Mouse (Mus musculus) gonadal fat pad, adult 2 months (tissue): ENCODE results near the gene Nfxl1. TPM values are rescaled to one million over a fixed set of nuclear protein-coding genes. Genes with fewer than 3 reads are reported as not detected.
"Not testable (repeated sequence)": the region's sequence is repeated elsewhere in the genome, so short reads cannot be mapped to it uniquely, and the experiment has no call there.

ENCODE experiments used
- DNase-seq: peaks from one replicate; pipeline ENCODE4 v3.0.0-alpha.2; 2012; ENCODE audit warnings: low read depth
- polyA plus RNA-seq: library from polyadenylated mRNA; depleted of rRNA; stranded (reverse); fragments of >200 nt; gene quantifications from 2 replicates; pipeline ENCODE4 v1.2.3, GENCODE M21; 2012; rRNA removed

Nfxl1 gene
- polyA plus RNA-seq = 7.6 and 8.3 TPM in 2 replicates

DNA sequence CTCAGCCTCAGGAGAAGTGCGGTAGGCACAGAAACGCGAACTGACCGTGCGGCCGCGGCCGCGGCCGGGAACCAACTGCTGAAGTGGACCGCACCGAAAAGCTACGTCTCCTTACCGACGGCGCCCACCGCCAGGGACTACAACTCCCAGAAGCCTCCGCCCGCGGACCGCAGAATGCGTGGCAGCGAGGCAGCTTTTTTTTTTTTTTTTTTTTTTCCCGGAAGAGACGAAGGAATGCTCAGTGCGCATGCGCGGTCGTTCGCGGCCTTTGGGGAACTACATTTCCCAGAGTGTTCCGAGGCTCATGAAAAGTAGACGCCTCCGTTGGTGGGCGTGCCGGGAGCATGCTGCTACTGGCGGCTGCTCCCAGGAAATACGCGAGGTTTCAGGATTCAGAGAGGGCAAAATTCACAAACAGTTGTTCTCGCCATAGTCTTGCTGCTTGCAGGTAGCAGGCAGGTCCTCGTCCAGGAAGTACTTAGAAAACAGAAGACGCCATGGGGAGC lies at the start of gene Nfxl1:
Nfxl1 (minus strand) TSS at position 141 of the 506 bp plus-strand sequence.
- DNase-seq = peak; percentile 88

DNA sequence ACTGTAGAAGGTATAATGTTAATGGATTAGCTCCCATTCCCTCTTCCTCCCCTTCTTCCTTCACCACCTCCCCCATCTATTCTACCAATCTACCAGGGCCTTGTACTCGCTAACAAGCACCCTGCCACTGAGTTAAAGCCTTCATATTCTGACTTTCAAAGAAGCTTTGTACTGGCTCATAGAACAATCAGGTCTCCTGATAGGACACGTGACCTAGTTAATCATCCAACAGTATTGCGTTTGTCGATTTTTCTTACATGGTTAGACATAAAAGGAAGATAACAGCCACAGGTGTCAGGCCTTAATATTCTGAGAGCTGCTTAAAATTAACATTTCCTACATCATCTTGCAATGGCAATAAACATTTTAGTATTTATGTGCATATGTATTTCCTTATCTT lies 43.7 kb upstream of the Nfxl1 start:
- no peak for DNase-seq

DNA sequence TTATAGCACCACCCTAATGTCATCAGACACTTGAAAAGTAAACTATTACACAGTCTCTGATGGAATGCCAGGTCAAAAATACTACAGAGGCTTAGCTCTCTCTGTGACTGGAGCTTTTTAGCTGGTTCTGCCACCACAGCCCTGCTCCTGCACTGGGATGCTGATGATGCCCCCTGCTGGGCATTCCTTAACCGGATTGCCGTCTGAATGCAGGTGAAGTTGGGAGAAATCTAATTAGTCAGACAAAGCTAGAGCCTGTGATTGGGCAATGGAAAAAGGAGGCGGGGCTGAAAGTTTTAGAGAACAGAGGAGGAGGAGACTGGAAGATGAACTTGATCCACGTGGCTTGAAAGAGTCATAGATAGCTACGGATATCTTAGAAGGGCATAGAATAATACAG lies 41.5 kb upstream of the Nfxl1 start:
- DNase-seq = no peak

DNA sequence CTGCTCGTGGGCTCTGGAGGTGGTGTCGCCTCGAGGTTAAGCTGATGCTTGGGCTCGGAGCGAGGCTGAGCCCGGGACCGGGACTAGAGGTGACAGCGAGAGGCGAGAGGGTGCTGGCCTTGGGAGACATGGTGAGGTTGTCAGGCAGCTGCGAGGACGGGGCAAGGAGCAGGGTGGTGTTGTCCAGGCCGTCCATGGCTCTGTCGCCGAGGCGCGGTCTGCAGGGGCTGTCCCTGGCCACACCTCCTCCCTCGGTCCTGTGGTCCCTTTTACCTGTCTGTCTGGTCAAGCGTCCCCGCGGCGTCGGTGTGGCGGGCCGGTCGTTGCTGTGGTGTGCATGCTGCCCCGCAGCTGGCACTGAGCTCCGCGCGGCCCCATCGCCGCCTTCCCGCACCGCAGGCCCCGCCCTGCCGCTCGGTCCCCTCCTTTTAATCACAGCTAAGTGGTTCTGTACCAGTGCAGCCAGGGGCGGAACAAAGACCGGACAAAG lies 27.8 kb upstream of the Nfxl1 start, which contains the start of gene Gm5868:
Gm5868 (minus strand) TSS at position 360 of the 490 bp plus-strand sequence.
- DNase-seq = no peak

DNA sequence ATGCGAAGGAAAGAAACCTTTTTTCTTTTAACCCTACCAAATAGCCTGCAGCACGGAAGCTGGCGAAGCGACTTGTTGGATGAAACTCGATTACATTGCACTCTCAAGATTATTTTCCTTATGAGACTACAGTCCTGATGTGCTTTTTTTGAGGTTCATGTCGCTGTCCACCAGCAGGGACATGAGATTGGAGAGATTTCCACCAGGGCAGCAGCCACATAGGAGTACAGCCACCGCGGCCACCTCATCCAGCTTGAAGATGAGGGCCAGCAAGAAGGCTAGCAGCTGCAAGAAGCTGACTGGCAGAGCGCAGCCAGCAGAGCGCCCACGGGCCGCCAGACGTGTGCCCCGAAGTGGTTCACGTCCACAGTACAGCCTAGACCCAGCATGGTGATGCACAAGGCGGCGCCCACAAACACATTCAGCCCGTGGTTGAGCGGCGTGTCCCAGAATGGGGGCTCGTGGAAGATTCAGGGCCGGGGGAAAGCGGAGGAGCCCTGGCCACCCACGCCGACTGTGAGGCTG lies 27.2 kb upstream of the Nfxl1 start:
- DNase-seq = not testable (repeated sequence)

DNA sequence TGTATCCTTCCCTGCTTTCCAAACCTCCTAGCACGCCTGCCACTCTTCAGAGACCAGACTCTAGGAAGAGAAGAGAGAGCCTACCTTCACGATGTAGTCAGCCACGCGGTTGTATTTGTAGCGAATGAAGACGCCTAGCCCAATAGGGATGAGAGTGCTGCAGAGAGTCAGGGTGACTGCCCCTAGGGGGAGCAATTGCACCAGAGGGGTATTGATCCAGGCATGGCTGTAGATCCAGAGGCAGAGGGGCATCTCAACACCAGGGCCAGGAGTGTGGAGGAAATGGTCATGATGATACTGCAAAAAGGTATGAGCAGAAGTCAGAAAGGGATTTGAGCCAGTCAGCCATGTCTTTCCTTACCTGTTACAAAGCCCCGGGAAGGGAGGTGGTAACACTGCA lies 26.6 kb upstream of the Nfxl1 start:
- not testable (repeated sequence) for DNase-seq

DNA sequence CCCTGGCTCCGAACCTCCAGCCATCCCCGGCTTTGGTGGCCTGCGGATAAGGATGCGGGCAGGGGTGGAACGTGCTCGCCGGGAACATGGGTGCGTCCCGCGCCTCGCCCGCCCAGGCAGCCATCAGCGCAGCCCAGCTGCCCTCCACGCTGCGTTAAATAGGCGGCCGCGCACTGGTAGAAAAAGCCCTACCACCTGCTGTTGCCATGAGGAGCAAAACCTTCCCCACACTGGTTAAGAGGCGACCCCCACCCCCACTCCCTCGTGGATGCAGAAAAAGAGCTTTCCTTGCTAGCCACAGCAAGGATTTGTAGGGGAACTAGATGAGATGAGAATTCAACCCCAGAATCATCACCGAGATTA lies 21.5 kb upstream of the Nfxl1 start, which contains the start of gene Zar1:
Zar1 (minus strand) TSS at position 285 of the 363 bp plus-strand sequence.
- DNase-seq = not testable (repeated sequence)

DNA sequence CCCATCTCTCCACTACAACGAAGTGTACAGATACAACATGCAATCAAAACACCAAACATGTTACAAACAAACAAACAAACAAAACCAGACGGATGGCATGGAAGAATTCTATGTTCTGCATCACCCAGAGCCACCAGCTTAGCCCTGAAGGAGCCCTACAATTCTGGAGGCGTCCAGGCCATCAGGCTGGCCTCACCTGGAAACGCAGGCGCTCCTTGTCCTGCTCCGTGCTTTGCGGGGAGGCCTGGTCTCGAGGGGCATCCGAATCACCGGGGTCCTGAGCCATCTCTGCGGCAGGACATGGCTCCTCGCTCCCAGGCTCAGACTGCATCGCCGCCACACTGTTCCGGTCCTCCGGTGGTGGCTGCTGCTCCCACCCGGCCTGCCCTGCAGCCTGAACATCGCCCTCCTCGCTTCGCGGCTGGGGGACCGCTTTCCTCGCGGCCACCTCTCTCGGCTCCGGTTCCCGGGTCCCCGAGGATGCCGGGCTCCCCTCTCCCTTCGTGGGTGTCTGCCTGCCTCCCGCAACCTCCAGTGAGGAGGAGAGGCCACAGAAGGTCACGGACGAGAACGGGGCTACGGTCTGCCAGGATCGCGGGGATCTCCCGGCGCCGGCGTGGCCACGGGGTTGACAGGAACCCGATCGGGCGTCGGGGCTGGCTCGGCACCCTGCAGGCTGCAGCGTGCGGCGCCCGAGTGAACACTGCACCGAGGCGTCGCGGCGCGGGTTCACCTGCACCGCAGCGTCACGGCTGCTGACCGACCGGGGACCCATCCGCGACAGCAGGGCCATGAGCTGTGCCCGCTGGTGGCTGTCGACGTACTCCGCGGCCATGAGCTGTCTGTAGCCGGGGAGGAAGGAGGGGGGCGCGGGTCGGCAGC lies 20.8 kb upstream of the Nfxl1 start:
- DNase-seq = not testable (repeated sequence)

DNA sequence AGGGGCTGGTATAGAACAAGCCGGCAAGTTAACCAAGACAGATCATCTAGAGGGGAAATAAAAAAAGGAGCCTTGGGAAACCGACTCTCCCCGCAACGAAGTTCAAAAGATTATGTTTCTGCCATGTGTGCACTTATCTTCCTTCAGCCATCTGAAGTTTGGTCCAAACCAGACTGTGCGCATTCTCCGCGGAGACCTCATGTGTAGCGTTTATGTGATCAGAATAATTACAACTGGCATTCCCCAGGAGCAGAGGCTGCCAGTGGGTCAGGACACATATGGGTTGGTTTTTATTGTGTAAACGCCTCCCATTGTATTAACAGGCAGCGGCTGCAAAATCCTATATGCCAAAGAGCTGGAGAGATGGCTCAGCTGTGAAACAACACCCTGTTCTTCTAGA lies 20.1 kb upstream of the Nfxl1 start:
- not testable (repeated sequence) for DNase-seq

DNA sequence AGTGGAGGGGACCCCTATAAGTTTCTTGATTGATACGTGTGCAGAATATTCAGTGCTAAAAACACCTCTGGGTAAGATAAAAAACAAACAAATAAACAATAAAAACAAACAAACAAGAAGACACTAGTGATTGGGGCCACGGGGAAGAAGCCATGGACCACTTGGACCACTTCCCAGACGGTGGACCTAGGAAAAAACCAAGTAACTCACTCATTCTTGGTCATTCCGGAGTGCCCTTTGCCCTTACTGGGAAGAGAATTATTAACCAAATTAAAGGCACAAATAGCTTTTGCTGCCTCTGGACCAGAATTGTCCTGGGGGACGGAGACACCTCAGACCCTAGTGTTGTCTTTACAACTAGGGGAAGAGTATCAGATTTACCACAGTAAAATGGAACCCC lies 6.1 kb upstream of the Nfxl1 start:
- no peak for DNase-seq

DNA sequence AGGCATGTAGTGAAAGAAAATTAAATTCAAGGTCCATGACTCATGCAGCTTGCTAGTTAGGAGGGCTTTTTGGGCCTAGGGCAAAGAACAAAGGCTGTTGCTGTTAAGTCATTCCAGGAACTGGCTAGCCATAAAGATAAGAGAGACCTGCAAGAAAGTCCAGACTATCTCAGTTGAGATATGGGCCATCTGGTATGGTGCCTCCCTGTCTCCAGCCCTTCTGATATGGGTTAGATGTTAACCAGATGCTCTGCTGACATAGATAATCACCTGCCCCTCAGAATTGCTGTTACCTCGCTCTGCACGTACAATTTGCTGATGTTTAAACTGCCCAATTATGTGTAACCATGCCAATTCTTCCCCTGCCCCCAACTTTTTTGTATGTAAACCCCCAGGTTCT lies 3.7 kb upstream of the Nfxl1 start:
- DNase-seq = not testable (repeated sequence)

DNA sequence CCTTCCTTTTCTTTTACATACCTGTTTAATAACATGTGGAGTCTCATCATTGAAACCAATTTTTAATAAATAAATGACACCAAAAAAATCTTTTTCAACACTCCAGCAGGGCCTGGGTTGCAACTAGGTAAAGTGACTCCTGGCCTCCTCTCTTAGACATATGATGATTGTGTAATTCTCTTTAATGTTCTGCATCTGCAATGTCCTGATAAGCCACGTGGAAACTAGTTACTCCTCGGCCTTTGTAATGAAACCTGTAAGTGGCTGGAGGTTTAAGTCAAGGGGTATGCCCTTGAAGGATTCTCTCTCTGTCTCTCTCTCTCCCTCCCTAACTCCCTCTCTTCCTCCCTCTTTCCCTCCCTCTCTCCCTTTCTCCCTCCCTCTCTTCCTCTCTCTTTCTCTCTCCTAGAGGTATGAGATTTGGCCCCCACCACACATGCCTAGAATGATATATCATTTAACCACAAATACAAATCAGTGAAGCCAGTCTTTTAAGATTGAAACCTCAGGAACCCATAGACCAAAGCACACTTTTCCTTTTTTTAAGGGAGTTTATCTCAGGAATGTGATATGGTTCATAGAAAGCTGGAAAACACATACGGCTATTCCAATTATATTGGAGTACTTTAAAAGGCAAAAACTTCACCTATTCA lies 1.6 kb upstream of the Nfxl1 start:
- no peak for DNase-seq

DNA sequence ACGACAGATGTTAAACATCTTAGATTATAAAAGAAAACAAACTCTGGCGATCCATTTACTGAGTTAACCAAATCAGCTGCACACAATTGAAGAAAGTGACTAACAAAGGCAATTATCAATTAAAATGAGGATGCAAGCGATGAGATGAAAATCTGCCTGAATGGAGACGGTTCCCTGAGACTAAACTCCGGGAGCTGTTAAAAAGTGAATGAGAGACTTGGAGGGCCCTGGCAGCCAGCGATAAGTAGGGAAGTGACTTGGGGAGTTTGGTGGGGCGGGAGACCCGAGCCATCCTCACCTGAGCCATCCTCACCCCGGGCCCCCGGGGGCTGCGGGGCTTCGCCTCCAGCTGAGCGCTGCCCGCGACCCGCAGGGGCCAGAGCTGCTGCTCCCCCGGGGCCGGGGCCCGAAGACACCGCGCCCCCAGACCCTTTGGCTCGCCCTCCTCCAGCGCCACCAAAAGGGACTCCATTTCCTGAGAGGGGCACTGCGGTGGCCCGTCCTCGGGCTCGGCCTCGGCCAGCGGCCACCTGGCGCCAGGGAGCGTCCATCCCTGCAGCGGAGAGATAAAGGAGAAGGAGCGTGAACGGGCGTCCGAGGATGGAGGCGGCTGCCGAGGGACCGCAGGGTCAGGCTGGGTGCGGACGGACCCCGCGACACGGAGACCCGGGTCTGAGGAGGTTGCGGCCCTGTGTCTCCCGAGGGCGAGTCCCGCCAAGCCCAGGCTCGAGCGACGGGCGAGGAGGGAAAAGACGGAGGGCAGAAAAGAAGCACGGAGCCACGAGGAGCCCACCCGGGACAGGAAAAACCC lies 563 bp downstream of the Nfxl1 start:
- no peak for DNase-seq

DNA sequence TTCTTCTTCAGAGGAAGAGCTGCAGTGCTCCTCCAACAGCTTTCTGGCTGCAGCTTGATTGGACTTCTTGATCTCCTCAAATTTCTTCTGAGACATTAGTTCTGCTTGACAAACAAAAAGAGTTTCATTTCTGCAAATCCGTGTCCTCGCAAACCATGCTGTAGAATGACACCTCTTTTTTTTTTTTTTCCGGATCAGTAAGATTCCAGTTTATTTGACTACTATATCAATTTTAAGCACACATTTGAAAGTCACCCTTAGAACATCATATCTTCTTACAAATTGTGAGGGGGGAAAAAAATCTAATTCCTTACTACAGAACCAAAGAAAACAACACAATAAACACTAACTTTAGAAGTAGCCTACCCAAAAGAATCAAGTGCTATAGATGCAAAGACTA lies 3.2 kb downstream of the Nfxl1 start:
- DNase-seq = no peak

DNA sequence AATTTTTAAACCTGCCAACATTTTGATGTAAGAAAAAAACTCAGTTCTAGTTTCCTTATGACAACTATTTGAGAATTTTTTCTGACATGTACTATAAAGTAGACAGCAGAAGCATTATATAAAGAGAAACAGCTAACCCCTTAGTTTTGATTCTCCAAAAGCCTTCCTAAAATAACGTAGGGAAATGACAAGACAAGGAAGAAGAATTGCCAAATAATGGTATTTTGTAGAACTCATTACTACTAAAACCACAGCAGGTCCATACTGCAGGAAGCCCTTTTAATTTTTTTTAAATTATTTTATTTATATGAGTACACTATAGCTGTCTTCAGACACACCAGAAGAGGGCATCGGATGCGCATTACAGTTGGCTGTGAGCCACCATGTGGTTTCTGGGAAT lies 8.3 kb downstream of the Nfxl1 start:
- DNase-seq = no peak

DNA sequence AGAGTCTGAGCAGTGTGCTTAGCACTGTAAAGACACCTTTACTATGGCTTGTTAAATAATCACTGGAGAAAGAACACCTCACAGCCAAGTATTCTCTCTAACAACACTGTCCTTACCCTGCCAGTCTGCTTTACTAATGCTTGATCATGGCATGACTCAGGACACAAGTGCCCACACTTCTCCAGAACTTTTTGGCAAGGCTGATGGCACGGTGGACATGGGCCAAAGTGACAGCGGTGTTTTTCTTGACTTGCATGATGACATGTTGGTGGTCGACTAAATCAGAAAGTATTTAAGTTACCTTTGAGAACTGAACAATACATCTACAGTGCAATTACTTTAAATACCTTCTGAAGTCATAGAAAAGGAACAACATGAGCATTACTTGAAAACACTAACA lies 30.6 kb downstream of the Nfxl1 start:
- DNase-seq = no peak

DNA sequence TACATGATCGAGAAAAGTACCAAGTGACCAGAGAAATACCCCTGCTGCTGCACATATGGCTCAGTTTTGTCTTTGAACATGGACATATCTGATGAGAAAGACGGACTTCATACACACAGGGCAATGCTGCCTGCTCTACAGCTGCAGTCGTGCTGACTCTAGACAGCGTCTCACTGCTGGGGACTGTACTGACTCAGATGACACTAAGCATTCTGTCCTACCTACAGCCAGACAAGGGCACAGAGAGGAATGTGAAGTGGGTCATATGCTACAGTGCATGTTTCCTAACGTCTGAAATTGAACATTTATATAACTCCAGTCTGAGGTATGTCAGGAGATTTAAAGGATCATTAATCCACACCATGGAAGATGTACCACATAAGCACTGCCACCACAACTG lies 45.7 kb downstream of the Nfxl1 start:
- DNase-seq = no peak

DNA sequence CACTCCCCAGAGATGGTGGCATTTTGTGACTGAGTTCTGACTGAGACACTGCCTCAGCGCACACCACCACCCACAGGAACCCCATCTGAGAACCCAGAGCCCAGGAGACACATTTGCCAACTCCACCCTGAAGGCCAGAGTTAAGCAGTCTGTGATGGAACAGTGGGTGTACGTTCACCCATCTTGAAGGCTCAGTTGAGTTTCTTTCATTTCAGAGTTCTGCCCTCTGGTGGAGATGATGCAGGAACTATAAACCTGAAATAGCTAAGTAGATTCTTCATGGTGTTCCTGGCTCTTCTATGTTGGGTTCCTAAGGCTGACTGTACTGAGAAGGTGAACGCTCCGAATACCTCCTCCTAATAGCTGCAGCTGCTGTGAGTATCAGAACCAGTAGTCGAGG lies 53.7 kb downstream of the Nfxl1 start:
- no peak for DNase-seq

DNA sequence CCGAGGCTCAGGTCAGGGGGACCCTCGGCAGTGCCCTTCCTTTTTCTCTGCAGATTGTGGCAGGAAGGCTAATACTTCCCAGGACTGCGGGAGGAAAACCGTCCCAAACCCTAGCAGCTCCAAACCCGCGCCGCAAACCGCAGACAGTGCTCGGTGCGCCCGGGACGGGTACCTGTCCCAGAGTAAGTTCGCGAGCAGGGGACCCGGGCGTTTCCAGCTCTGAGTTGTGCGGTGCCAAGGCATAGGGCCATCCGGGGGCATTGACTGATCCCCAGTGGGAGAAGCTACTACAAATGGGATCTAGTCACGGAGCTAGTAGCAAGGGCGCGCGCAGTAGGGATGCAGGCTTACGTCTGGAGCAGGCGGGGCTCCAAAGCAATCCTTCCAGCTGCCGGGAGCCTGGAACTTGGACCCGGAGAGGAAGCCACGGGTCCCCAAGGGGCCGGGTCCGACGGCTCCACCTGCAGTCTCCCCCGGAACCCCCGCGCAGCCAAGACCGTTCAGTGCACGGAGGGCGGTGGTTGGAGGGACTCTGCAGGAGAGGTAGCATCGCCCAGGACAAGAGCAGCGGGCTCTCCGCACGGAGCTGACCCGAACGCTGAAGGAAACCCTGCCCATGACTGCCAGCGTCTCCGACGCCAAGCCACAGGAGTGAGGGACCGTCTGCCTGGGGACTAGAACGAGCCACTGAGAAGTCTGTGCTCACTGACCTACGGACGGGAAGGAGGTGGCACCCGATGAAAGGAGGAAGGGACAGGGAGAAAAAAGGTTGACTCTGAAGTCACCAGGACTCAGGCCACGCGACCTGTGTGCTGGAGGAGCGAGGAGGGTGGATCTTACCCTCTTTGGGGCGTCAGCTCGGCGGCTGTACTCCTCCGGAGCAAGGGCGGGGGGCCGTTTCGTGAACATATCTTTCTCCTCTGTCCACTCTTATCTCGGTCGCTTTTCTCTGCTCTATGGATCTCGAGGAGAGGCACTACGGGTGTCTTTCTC lies 55.7 kb downstream of the Nfxl1 start, which contains the start of gene Corin:
Corin (minus strand) TSS at position 943 of the 993 bp plus-strand sequence.
- no peak for DNase-seq

DNA sequence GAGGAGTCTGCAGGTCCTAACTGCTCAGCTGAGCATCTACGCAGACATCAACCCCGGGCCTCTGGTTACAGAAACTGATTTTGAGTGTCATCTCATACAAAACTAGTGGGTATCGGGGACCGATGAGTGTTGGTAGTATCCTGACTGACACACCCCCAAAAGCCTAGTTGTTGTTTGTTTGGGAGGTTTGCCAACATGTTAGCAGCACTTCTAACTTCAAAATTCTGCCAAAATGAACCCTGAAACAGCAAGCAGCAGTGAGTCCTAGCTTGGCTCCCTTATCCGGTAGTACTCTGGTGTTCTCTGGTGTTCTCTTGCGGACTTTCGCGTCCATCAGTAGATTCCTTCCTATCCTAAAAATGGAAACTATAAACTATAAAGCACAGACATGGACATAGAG lies 56.7 kb downstream of the Nfxl1 start:
- DNase-seq = no peak
